Mouse (Mus musculus) neural tube, embryonic 12.5 days (tissue): ENCODE measurements around the gene Tmed9. TPM values are rescaled to one million over a fixed set of nuclear protein-coding genes. Genes with fewer than 3 reads are reported as not detected.
"Not testable (repeated sequence)": the region's sequence is repeated elsewhere in the genome, so short reads cannot be mapped to it uniquely, and the experiment has no call there.

Experiments used
- ATAC-seq: fragments of 200-750 bp; cut with Nextera tagmentation; 2 replicates; pipeline ENCODE4 v1.8.0; 2017; ENCODE audit warnings: low read depth, mild to moderate bottlenecking, moderate TSS enrichment, moderate library complexity; ENCODE audit not compliant: low FRiP score
- H3K27ac ChIP-seq: fragments of 300-500 bp; sonication (generic); 2 replicates; pipeline ENCODE4 v1.5.1; 2016
- H3K27me3 ChIP-seq: fragments of 300-500 bp; sonication (generic); replicated peaks from 2 replicates; pipeline ENCODE4 v1.6.1; 2016; ENCODE audit warnings: mild to moderate bottlenecking
- H3K36me3 ChIP-seq: fragments of 300-500 bp; sonication (generic); 2 replicates; pipeline ENCODE4 v1.6.1; 2016; ENCODE audit warnings: mild to moderate bottlenecking
- H3K4me1 ChIP-seq: fragments of 300-500 bp; sonication (generic); 2 replicates; pipeline ENCODE4 v1.6.1; 2016
- H3K4me2 ChIP-seq: fragments of 300-500 bp; sonication (generic); replicated peaks from 2 replicates; pipeline ENCODE4 v1.6.1; 2016; ENCODE audit warnings: mild to moderate bottlenecking
- H3K4me3 ChIP-seq: fragments of 300-500 bp; sonication (generic); 2 replicates; pipeline ENCODE4 v1.5.1; 2016
- H3K9ac ChIP-seq: fragments of 300-500 bp; sonication (generic); 2 replicates; pipeline ENCODE4 v1.6.1; 2016; ENCODE audit warnings: mild to moderate bottlenecking
- H3K9me3 ChIP-seq: fragments of 300-500 bp; sonication (generic); 2 replicates; pipeline ENCODE4 v1.6.1; 2016; ENCODE audit warnings: mild to moderate bottlenecking
- WGBS: fragments of 180-500 bp; shearing (Covaris S2); methylation state at CpG from one replicate; pipeline ENCODE4 v1.1.7; 2016; 5-methylcytosine and 5-hydroxymethylcytosine counted together
- polyA plus RNA-seq: library from polyadenylated mRNA; unstranded; fragments of >200 nt; fragmentation: Nextera tagmentation; extraction: Ambion mirVana; gene quantifications from 2 replicates; pipeline ENCODE4 v1.2.1, GENCODE M21; 2016

The Tmed9 gene
- polyA plus RNA-seq, 1 experiment from 2014 or later, result 109 TPM

- H3K9me3 ChIP-seq, result no peaks in the 10 kb centered on the region
- H3K4me3 ChIP-seq, result peak within 1 kb of the TSS; percentile 62
- peak within 1 kb of the TSS; percentile 76 for H3K9ac ChIP-seq
- peak; percentile 99 for ATAC-seq
- WGBS, result under 1% methylated on average over 59 of the region's 59 CpGs
- H3K27me3 ChIP-seq, result no peaks in the 10 kb centered on the region
- H3K36me3 ChIP-seq, result peaks cover 16% of the 10 kb centered on the region
- H3K4me2 ChIP-seq, result peak within 1 kb of the TSS; percentile 79
- H3K27ac ChIP-seq, result peak within 1 kb of the TSS; percentile 81; the same call in 1 of the 2 replicates
- H3K4me1 ChIP-seq, result peaks cover 19% of the 10 kb centered on the region
Measured at GRCm38 (mm10) chr13:55622649-55623541, 49.4 kb downstream of the Tmed9 start, which contains the start of gene Caml. Gene Caml, plus strand, starts transcription at chr13:55623005.

GRCm38 (mm10) chr13:55634639-55635127 is 61.2 kb downstream of the Tmed9 start, which contains the start of gene Ddx46:
Gene Ddx46, plus strand, starts transcription at chr13:55635027.
- peak within 1 kb of the TSS; percentile 79 for H3K4me2 ChIP-seq
- no peaks in the 10 kb centered on the region for H3K9me3 ChIP-seq
- peaks cover 10% of the 10 kb centered on the region for H3K4me1 ChIP-seq
- peak within 1 kb of the TSS; percentile 98 for H3K4me3 ChIP-seq
- peak within 1 kb of the TSS; percentile 92 for H3K9ac ChIP-seq
- peaks cover 51% of the 10 kb centered on the region for H3K36me3 ChIP-seq
- peak within 1 kb of the TSS; percentile 48; the same call in 1 of the 2 replicates for H3K27ac ChIP-seq
- WGBS, result 7% methylated on average over 30 of the region's 30 CpGs
- ATAC-seq, result peak; percentile 80
- no peaks in the 10 kb centered on the region for H3K27me3 ChIP-seq

GRCm38 (mm10) chr13:55635146-55635571 is 61.6 kb downstream of the Tmed9 start:
- Histone ChIP-seq H3K36me3 (peaks cover 53% of the 10 kb centered on the region), H3K9ac (peak overlapping the region; percentile 92), H3K27me3 (no peaks in the 10 kb centered on the region), H3K4me2 (peak overlapping the region; percentile 79), H3K4me1 (peaks cover 10% of the 10 kb centered on the region), H3K27ac (peak overlapping the region; percentile 48; the same call in 1 of the 2 replicates), H3K4me3 (peak overlapping the region; percentile 98), H3K9me3 (no peaks in the 10 kb centered on the region)
- ATAC-seq, result peak; percentile 56
- under 1% methylated on average over 40 of the region's 40 CpGs for WGBS

GRCm38 (mm10) chr13:55636185-55636983 is 62.9 kb downstream of the Tmed9 start:
- no peak overlapping the region for H3K4me3 ChIP-seq
- no peaks in the 10 kb centered on the region for H3K27me3 ChIP-seq
- no peaks in the 10 kb centered on the region for H3K9me3 ChIP-seq
- H3K4me2 ChIP-seq, result peak overlapping the region; percentile 79
- 93% methylated on average over 14 of the region's 14 CpGs for WGBS
- H3K27ac ChIP-seq, result no peak overlapping the region
- peaks cover 10% of the 10 kb centered on the region for H3K4me1 ChIP-seq
- no peak for ATAC-seq
- H3K36me3 ChIP-seq, result peaks cover 52% of the 10 kb centered on the region
- H3K9ac ChIP-seq, result no peak overlapping the region

- H3K27ac ChIP-seq, H3K9ac ChIP-seq, H3K4me1 ChIP-seq, H3K9me3 ChIP-seq, H3K4me2 ChIP-seq, ATAC-seq, H3K4me3 ChIP-seq, H3K27me3 ChIP-seq: not testable (repeated sequence)
- 64% methylated on average over 8 of the region's 8 CpGs for WGBS
- peaks cover 41% of the 10 kb centered on the region for H3K36me3 ChIP-seq
Measured at GRCm38 (mm10) chr13:55640480-55640879, 66.9 kb downstream of the Tmed9 start.

- no peaks in the 10 kb centered on the region for H3K27me3 ChIP-seq
- H3K4me3 ChIP-seq, result no peak overlapping the region
- no peak overlapping the region for H3K9ac ChIP-seq
- H3K36me3 ChIP-seq, result peaks cover 63% of the 10 kb centered on the region
- H3K9me3 ChIP-seq, result no peaks in the 10 kb centered on the region
- H3K27ac ChIP-seq, result no peak overlapping the region
- no peak for ATAC-seq
- H3K4me2 ChIP-seq, result no peak overlapping the region
- 87% methylated on average over 2 of the region's 2 CpGs for WGBS
- no peaks in the 10 kb centered on the region for H3K4me1 ChIP-seq
Measured at GRCm38 (mm10) chr13:55644525-55644924, 71.0 kb downstream of the Tmed9 start.

Other genes starting within 250 kb of the Tmed9 start
- 24.3 and 26.0 TPM in 2 replicates for gene Mxd3, start 243.9 kb upstream of the Tmed9 start, polyA plus RNA-seq
- 82.0 and 86.1 TPM in 2 replicates for gene Lman2, start 210.9 kb upstream of the Tmed9 start, polyA plus RNA-seq
- gene Rgs14, start 204.0 kb upstream of the Tmed9 start, polyA plus RNA-seq, result 0.52 and 1.0 TPM in 2 replicates
- 0.22 TPM in 2 replicates for gene Slc34a1, start 175.5 kb upstream of the Tmed9 start, polyA plus RNA-seq
- not detected in 2 replicates for gene Pfn3, start 158.5 kb upstream of the Tmed9 start, polyA plus RNA-seq
- gene F12, start 146.9 kb upstream of the Tmed9 start, polyA plus RNA-seq, result 0.17 TPM in 1 of 2 replicates, not detected in the other
- gene Grk6, start 128.7 kb upstream of the Tmed9 start, polyA plus RNA-seq, result 51.8 and 52.4 TPM in 2 replicates
- 1.8 TPM in 2 replicates for gene Prr7, start 109.5 kb upstream of the Tmed9 start, polyA plus RNA-seq
- 575 and 596 TPM in 2 replicates for gene Dbn1, start 85.6 kb upstream of the Tmed9 start, polyA plus RNA-seq
- 158 and 166 TPM in 2 replicates for gene Pdlim7, start 60.1 kb upstream of the Tmed9 start, polyA plus RNA-seq
- gene Dok3, start 44.4 kb upstream of the Tmed9 start, polyA plus RNA-seq, result 3.7 and 4.3 TPM in 2 replicates
- gene Ddx41, start 37.1 kb upstream of the Tmed9 start, polyA plus RNA-seq, result 64.1 and 64.4 TPM in 2 replicates
- gene Fam193b, start 2.6 kb upstream of the Tmed9 start, polyA plus RNA-seq, result 66.9 and 70.7 TPM in 2 replicates
- 42.4 and 44.3 TPM in 2 replicates for gene B4galt7, start 26.2 kb downstream of the Tmed9 start, polyA plus RNA-seq
- 78.8 and 80.7 TPM in 2 replicates for gene Caml, start 49.3 kb downstream of the Tmed9 start, polyA plus RNA-seq
- 38.2 and 43.5 TPM in 2 replicates for gene Ddx46, start 61.3 kb downstream of the Tmed9 start, polyA plus RNA-seq
- gene B230219D22Rik, start 119.4 kb downstream of the Tmed9 start, polyA plus RNA-seq, result 74.6 and 78.9 TPM in 2 replicates
- gene Txndc15, start 140.9 kb downstream of the Tmed9 start, polyA plus RNA-seq, result 112 and 121 TPM in 2 replicates
- gene Pcbd2, start 153.6 kb downstream of the Tmed9 start, polyA plus RNA-seq, result 27.9 and 31.5 TPM in 2 replicates
- not detected in 2 replicates for gene Catsper3, start 210.8 kb downstream of the Tmed9 start, polyA plus RNA-seq